8 mouse cellular contexts compared by ENCODE assay signal in genomic region chr11:36108970-36109731, GRCm38 (mm10).
DNase-seq lines count a peak whose midpoint lies in the region; ATAC-seq and TF ChIP-seq lines count a peak whose summit lies in the region.

No protein-coding gene starts in this region.

- TF ChIP-seq EP300 in lung, postnatal 0 days (IDR thresholded peaks at IDR 0.05), result no peak

- ATAC-seq in lung, postnatal 0 days, result no peak

- H3K36me3 ChIP-seq in lung, postnatal 0 days (ENCODE audit: insufficient read depth, low read length), result no peaks in the 10 kb centered on the region
- no peaks in the 10 kb centered on the region for H3K36me3 ChIP-seq in heart, embryonic 10.5 days

- H3K4me2 ChIP-seq in lung, postnatal 0 days (replicated peaks; ENCODE audit: low read depth, low read length), result no peak overlapping the region

- peak; percentile 10 for DNase-seq in lung, postnatal 0 days (ENCODE audit: low spot score)
- no peak for DNase-seq in lung, postnatal 25 days (ENCODE audit: low spot score)
- DNase-seq in forelimb bud, embryonic 11.5 days (ENCODE audit: low read depth, low spot score), result peak; percentile 51
- peak; percentile 30 to 33 for DNase-seq in left cerebral cortex, postnatal 36 days (ENCODE audit: low spot score in 2 of 2)
- peak; percentile 17 for DNase-seq in right cerebral cortex, postnatal 14 days
- DNase-seq in urinary bladder, postnatal 10 days (ENCODE audit: low spot score), result no peak
- no peak for DNase-seq in heart, embryonic 10.5 days (ENCODE audit: low spot score)
- DNase-seq in natural killer cell, adult 2 months (ENCODE audit: low spot score in 2 of 2), result no peak

- no peak for TF ChIP-seq CTCF in lung, postnatal 0 days (IDR thresholded peaks at IDR 0.05)

- 22% methylated on average over 12 of the region's 12 CpGs for WGBS in lung, postnatal 0 days
- WGBS in heart, embryonic 10.5 days, result 41% methylated on average over 12 of the region's 12 CpGs

- no peaks in the 10 kb centered on the region for H3K27me3 ChIP-seq in lung, postnatal 0 days (replicated peaks; ENCODE audit: insufficient read depth, low read length)
- H3K27me3 ChIP-seq in heart, embryonic 10.5 days (ENCODE audit: insufficient read depth, poor library complexity, severe bottlenecking), result no peaks in the 10 kb centered on the region

- H3K4me1 ChIP-seq in lung, postnatal 0 days (ENCODE audit: insufficient read depth, low read depth, low read length), result no peaks in the 10 kb centered on the region
- H3K4me1 ChIP-seq in heart, embryonic 10.5 days, result peaks cover 12% of the 10 kb centered on the region

- no peak overlapping the region for H3K9ac ChIP-seq in lung, postnatal 0 days (replicated peaks; ENCODE audit: low read depth)

- intact Hi-C loops in left cerebral cortex, postnatal 36 days (cut with DNase I), result no loop called here

- H3K4me3 ChIP-seq in lung, postnatal 0 days (ENCODE audit: low read depth, low read length), result no peak overlapping the region
- H3K4me3 ChIP-seq in heart, embryonic 10.5 days, result no peak overlapping the region

- H3K9me3 ChIP-seq in lung, postnatal 0 days (ENCODE audit: low read length), result no peaks in the 10 kb centered on the region
- no peaks in the 10 kb centered on the region for H3K9me3 ChIP-seq in heart, embryonic 10.5 days

- no peak overlapping the region for H3K27ac ChIP-seq in lung, postnatal 0 days (ENCODE audit: low read length)
- no peak overlapping the region for H3K27ac ChIP-seq in heart, embryonic 10.5 days

Comparison
In these comparisons a context has a peak if more than half of its experiments do, and no peak if none do; other contexts are left out.
1. DNase-seq: peak in lung, postnatal 0 days (single experiment), forelimb bud, embryonic 11.5 days (single experiment), left cerebral cortex, postnatal 36 days (2 of 2) and right cerebral cortex, postnatal 14 days (single experiment); none in lung, postnatal 25 days (single experiment), urinary bladder, postnatal 10 days (single experiment), heart, embryonic 10.5 days (single experiment) and natural killer cell, adult 2 months (0 of 2).